Mouse (Mus musculus) MEL (cell line): ENCODE data around the gene Pip5k1c. TPM values are rescaled to one million over a fixed set of nuclear protein-coding genes. Genes with fewer than 3 reads are reported as not detected.

Experiments used
- DNase-seq: peaks from one replicate; pipeline ENCODE4 v3.0.0; 2011; ENCODE audit warnings: low read depth, low spot score
- H3K27ac ChIP-seq: 2 replicates; pipeline ENCODE4 v1.5.1; 2012; ENCODE audit warnings: low read depth, mild to moderate bottlenecking, control low read depth, low read length, moderate library complexity; ENCODE audit not compliant: control insufficient read depth
- H3K27me3 ChIP-seq, 2 experiments: fragments of 150-350 bp in 1 of 2; sonication (generic) in 1 of 2; 2 replicates each; pipeline ENCODE4 v1.6.1; 2012; ENCODE audit warnings: low read length in 2 of 2, mild to moderate bottlenecking in 2 of 2, improper control_type of control experiment in 1 of 2, moderate library complexity in 1 of 2; ENCODE audit not compliant: insufficient read depth in 2 of 2, control insufficient read depth in 1 of 2
- H3K36me3 ChIP-seq, 2 experiments: 2 replicates each; pipeline ENCODE4 v1.6.1; 2012 to 2014; ENCODE audit warnings: low read length in 2 of 2, improper control_type of control experiment in 1 of 2, inconsistent platforms in 1 of 2, mild to moderate bottlenecking in 1 of 2; ENCODE audit not compliant: insufficient read depth in 2 of 2, control insufficient read depth in 1 of 2
- H3K4me1 ChIP-seq, 2 experiments: fragments of 150-350 bp in 1 of 2; sonication (generic) in 1 of 2; 2 replicates each; pipeline ENCODE4 v1.6.1; 2012; ENCODE audit warnings: low read length in 2 of 2, improper control_type of control experiment in 1 of 2, mild to moderate bottlenecking in 1 of 2; ENCODE audit not compliant: insufficient read depth in 2 of 2, control insufficient read depth in 1 of 2
- H3K4me3 ChIP-seq, 2 experiments: fragments of 150-350 bp in 1 of 2; sonication (generic) in 1 of 2; 2 replicates each; pipeline ENCODE4 v1.5.1; 2012; ENCODE audit warnings: low read depth in 2 of 2, low read length in 2 of 2, mild to moderate bottlenecking in 2 of 2, moderate library complexity in 2 of 2, control low read depth in 1 of 2, improper control_type of control experiment in 1 of 2; ENCODE audit not compliant: control insufficient read depth in 1 of 2, insufficient read depth in 1 of 2
- H3K79me2 ChIP-seq: 2 replicates; pipeline ENCODE4 v1.6.1; 2012; ENCODE audit warnings: mild to moderate bottlenecking, low read length, moderate library complexity; ENCODE audit not compliant: control insufficient read depth, poor library complexity, insufficient read depth
- H3K9ac ChIP-seq: 2 replicates; pipeline ENCODE4 v1.6.1; 2012; ENCODE audit warnings: low read depth, mild to moderate bottlenecking, control low read depth, low read length, moderate library complexity; ENCODE audit not compliant: control insufficient read depth, poor library complexity, severe bottlenecking
- H3K9me3 ChIP-seq: fragments of 150-350 bp; sonication (generic); replicated peaks from 2 replicates; pipeline ENCODE4 v1.6.1; 2012; ENCODE audit warnings: mild to moderate bottlenecking, low read length, improper control_type of control experiment, moderate library complexity; ENCODE audit not compliant: insufficient read depth
- BHLHE40 ChIP-seq: IDR thresholded peaks from 2 replicates; pipeline ENCODE4 v1.6.1; 2012; ENCODE audit warnings: low read depth, mild to moderate bottlenecking, inconsistent platforms, low read length, improper control_type of control experiment, borderline replicate concordance
- CHD2 ChIP-seq: IDR thresholded peaks from 2 replicates; pipeline ENCODE4 v1.6.1; 2011; ENCODE audit warnings: low read length, improper control_type of control experiment
- CTCF ChIP-seq, 3 experiments: IDR thresholded peaks in 2 of 3; conservative IDR thresholded peaks in 1 of 3; 2 replicates each; pipeline ENCODE4 v1.5.1; 2011 to 2012; ENCODE audit warnings: low read length in 3 of 3, low read depth in 2 of 3, mild to moderate bottlenecking in 2 of 3, improper control_type of control experiment in 1 of 3, inconsistent platforms in 1 of 3, mixed read lengths in 1 of 3, moderate library complexity in 1 of 3; ENCODE audit not compliant: control insufficient read depth in 1 of 3, insufficient read depth in 1 of 3, poor library complexity in 1 of 3, severe bottlenecking in 1 of 3
- E2F4 ChIP-seq: IDR thresholded peaks from 2 replicates; pipeline ENCODE4 v1.6.1; 2011; ENCODE audit warnings: low read depth, low read length, improper control_type of control experiment, borderline replicate concordance
- ELF1 ChIP-seq: IDR thresholded peaks from 2 replicates; pipeline ENCODE4 v1.6.1; 2014; ENCODE audit warnings: low read depth, mild to moderate bottlenecking, inconsistent platforms, low read length, improper control_type of control experiment, moderate library complexity
- ETS1 ChIP-seq: IDR thresholded peaks from 2 replicates; pipeline ENCODE4 v1.6.1; 2012; ENCODE audit warnings: low read depth, mild to moderate bottlenecking, inconsistent platforms, low read length, improper control_type of control experiment, moderate library complexity
- HCFC1 ChIP-seq: IDR thresholded peaks from 2 replicates; pipeline ENCODE4 v1.6.1; 2012; ENCODE audit warnings: low read depth, mild to moderate bottlenecking, inconsistent platforms, low read length, improper control_type of control experiment, moderate library complexity
- JUND ChIP-seq: IDR thresholded peaks from 2 replicates; pipeline ENCODE4 v1.6.1; 2011; ENCODE audit warnings: low read depth, mild to moderate bottlenecking, improper control_type of control experiment, low read length
- MAX ChIP-seq: IDR thresholded peaks from 2 replicates; pipeline ENCODE4 v1.6.1; 2011; ENCODE audit warnings: low read length, improper control_type of control experiment
- MXI1 ChIP-seq: IDR thresholded peaks from 2 replicates; pipeline ENCODE4 v1.6.1; 2011; ENCODE audit warnings: mild to moderate bottlenecking, low read depth, low read length, improper control_type of control experiment
- MYC ChIP-seq: IDR thresholded peaks from 2 replicates; pipeline ENCODE4 v1.6.1; 2011; ENCODE audit warnings: low read depth, mild to moderate bottlenecking, low read length, improper control_type of control experiment, moderate library complexity
- NELFE ChIP-seq: IDR thresholded peaks from 2 replicates; pipeline ENCODE4 v1.6.1; 2011; ENCODE audit warnings: low read depth, low read length, improper control_type of control experiment
- NRF1 ChIP-seq: IDR thresholded peaks from 2 replicates; pipeline ENCODE4 v1.6.1; 2014; ENCODE audit warnings: low read depth, mild to moderate bottlenecking, inconsistent platforms, low read length, improper control_type of control experiment, moderate library complexity; ENCODE audit not compliant: poor library complexity, insufficient read depth, severe bottlenecking
- POLR2A ChIP-seq, 2 experiments: IDR thresholded peaks; 2 replicates each; pipeline ENCODE4 v1.6.1; 2011 to 2012; ENCODE audit warnings: low read length in 2 of 2, mild to moderate bottlenecking in 2 of 2, control low read depth in 1 of 2, improper control_type of control experiment in 1 of 2, low read depth in 1 of 2, moderate library complexity in 1 of 2; ENCODE audit not compliant: control insufficient read depth in 1 of 2, insufficient read depth in 1 of 2, poor library complexity in 1 of 2
- POLR2AphosphoS5 ChIP-seq: IDR thresholded peaks from 2 replicates; pipeline ENCODE4 v1.6.1; 2012; ENCODE audit warnings: low read depth, borderline replicate concordance, mild to moderate bottlenecking, inconsistent platforms, low read length, moderate library complexity, mixed read lengths
- RAD21 ChIP-seq: IDR thresholded peaks from 2 replicates; pipeline ENCODE4 v1.6.1; 2011; ENCODE audit warnings: mild to moderate bottlenecking, low read depth, low read length, improper control_type of control experiment
- RCOR1 ChIP-seq: IDR thresholded peaks from 2 replicates; pipeline ENCODE4 v1.6.1; 2012; ENCODE audit warnings: low read depth, mild to moderate bottlenecking, inconsistent platforms, low read length, improper control_type of control experiment
- SMC3 ChIP-seq: IDR thresholded peaks from 2 replicates; pipeline ENCODE4 v1.6.1; 2011; ENCODE audit warnings: low read depth, low read length, improper control_type of control experiment
- USF1 ChIP-seq: IDR thresholded peaks from 2 replicates; pipeline ENCODE4 v1.6.1; 2014; ENCODE audit warnings: low read depth, mild to moderate bottlenecking, inconsistent platforms, low read length, improper control_type of control experiment, moderate library complexity
- ZC3H11A ChIP-seq: IDR thresholded peaks from 2 replicates; pipeline ENCODE4 v1.6.1; 2012; ENCODE audit warnings: low read depth, mild to moderate bottlenecking, inconsistent platforms, low read length, improper control_type of control experiment
- ZNF384 ChIP-seq: IDR thresholded peaks from 2 replicates; pipeline ENCODE4 v1.6.1; 2012; ENCODE audit warnings: low read depth, mild to moderate bottlenecking, inconsistent platforms, low read length, improper control_type of control experiment
- polyA plus RNA-seq, 2 experiments: library from polyadenylated mRNA; stranded (reverse) in 1 of 2; unstranded in 1 of 2; fragments of >175 nt in 1 of 2; fragments of >200 nt in 1 of 2; gene quantifications; 2 replicates each; pipeline versions ENCODE4 v1.2.1 to v1.2.4; 2012; ENCODE audit warnings: low replicate concordance in 2 of 2, low read depth in 1 of 2; ENCODE audit not compliant: insufficient read length in 2 of 2, insufficient read depth in 1 of 2, missing spikeins in 1 of 2
- total RNA-seq: library from RNA; depleted of rRNA; stranded (reverse); fragments of 300-350 nt; gene quantifications from 2 replicates; pipeline ENCODE4 v1.2.3, GENCODE M21; 2012

The Pip5k1c gene
- total and polyA plus RNA-seq, 3 experiments: 14.4 to 40.5 TPM; not detected in 1

GRCm38 (mm10) chr10:81292554-81293333, at the start of gene Pip5k1c (continued):
- TF ChIP-seq RCOR1: no peak
- peak; percentile 47 for TF ChIP-seq RAD21
- peak; percentile 19; the same call in 1 of the 2 replicates for TF ChIP-seq MXI1
- no peak for TF ChIP-seq ZC3H11A

GRCm38 (mm10) chr10:81244146-81244545, 48.6 kb upstream of the Pip5k1c start:
- Histone ChIP-seq H3K4me3 (no peak overlapping the region), H3K9me3 (no peaks in the 10 kb centered on the region), H3K9ac (no peak overlapping the region), H3K79me2 (no peaks in the 10 kb centered on the region), H3K4me1 (peaks cover 0 to 8% of the 10 kb centered on the region in 2 experiments; a peak in 2 of 4 replicates), H3K27me3 (no peaks in the 10 kb centered on the region), H3K27ac (no peak overlapping the region), H3K36me3 (peaks cover 0 to 2% of the 10 kb centered on the region in 2 experiments; a peak in 1 of 4 replicates)
- no peak for DNase-seq
- no peak for TF ChIP-seq NRF1
- TF ChIP-seq E2F4: no peak
- no peak for TF ChIP-seq POLR2AphosphoS5
- TF ChIP-seq RAD21: no peak
- no peak for TF ChIP-seq CHD2
- TF ChIP-seq HCFC1: no peak
- TF ChIP-seq MAX: no peak
- no peak for TF ChIP-seq RCOR1
- TF ChIP-seq USF1: no peak
- no peak for TF ChIP-seq ETS1
- no peak for TF ChIP-seq ZNF384
- no peak for TF ChIP-seq BHLHE40
- TF ChIP-seq NELFE: no peak
- no peak for TF ChIP-seq MYC
- TF ChIP-seq SMC3: no peak

DNA sequence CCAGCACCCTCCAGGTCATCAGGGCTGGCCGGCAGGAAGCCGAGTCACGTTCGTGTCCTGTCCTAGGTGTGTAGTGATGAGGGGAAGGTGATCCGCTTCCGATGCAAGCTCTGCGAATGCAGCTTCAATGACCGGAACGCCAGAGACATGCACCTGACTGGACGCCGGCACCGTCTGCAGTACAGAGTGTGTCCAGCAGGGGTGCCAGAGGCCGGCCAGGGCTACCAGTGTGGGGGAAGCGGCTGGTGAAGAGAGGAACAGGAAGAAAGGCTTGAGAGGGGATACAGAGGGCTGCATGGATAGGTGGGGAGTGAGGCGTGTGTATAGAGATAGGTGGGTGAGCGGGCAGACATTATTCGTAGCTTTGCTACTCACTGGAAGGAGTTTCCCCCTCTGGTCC, 48.2 kb upstream of the Pip5k1c start:
- H3K9me3 ChIP-seq: no peaks in the 10 kb centered on the region
- no peaks in the 10 kb centered on the region for H3K79me2 ChIP-seq
- H3K4me1 ChIP-seq: peaks cover 0 to 8% of the 10 kb centered on the region in 2 experiments; a peak in 2 of 4 replicates
- H3K9ac ChIP-seq: peak overlapping the region; percentile 16; the same call in 1 of the 2 replicates
- peak; percentile 81 for DNase-seq
- H3K27me3 ChIP-seq: no peaks in the 10 kb centered on the region
- H3K36me3 ChIP-seq: peaks cover 0 to 2% of the 10 kb centered on the region in 2 experiments; a peak in 1 of 4 replicates
- TF ChIP-seq RCOR1: no peak
- TF ChIP-seq POLR2A (IDR thresholded peaks at IDR 0.05; ENCODE audit: control insufficient read depth in 1 of 2, insufficient read depth in 1 of 2, low read depth in 1 of 2, low read length in 2 of 2, poor library complexity in 1 of 2): peak in 1 of 2 experiments; percentile 45; a peak in 1 of 4 replicates
- TF ChIP-seq JUND: no peak
- TF ChIP-seq HCFC1: peak; percentile 50; the same call in 1 of the 2 replicates
- peak; percentile 34; the same call in 1 of the 2 replicates for TF ChIP-seq SMC3
- TF ChIP-seq ELF1: peak; percentile 66; the same call in 1 of the 2 replicates
- peak; percentile 82 to 90 (median 88) for TF ChIP-seq CTCF (IDR thresholded peaks at IDR 0.05 in 2 of 3, conservative IDR thresholded peaks at IDR 0.05 in 1 of 3; ENCODE audit: control insufficient read depth in 1 of 3, insufficient read depth in 1 of 3, low read depth in 2 of 3, low read length in 3 of 3, poor library complexity in 1 of 3, severe bottlenecking in 1 of 3)
- peak; percentile 50 for TF ChIP-seq RAD21
- no peak overlapping the region for H3K4me3 ChIP-seq
- no peak overlapping the region for H3K27ac ChIP-seq
